51 mouse cellular contexts compared by ENCODE assay signal in the genomic region with DNA sequence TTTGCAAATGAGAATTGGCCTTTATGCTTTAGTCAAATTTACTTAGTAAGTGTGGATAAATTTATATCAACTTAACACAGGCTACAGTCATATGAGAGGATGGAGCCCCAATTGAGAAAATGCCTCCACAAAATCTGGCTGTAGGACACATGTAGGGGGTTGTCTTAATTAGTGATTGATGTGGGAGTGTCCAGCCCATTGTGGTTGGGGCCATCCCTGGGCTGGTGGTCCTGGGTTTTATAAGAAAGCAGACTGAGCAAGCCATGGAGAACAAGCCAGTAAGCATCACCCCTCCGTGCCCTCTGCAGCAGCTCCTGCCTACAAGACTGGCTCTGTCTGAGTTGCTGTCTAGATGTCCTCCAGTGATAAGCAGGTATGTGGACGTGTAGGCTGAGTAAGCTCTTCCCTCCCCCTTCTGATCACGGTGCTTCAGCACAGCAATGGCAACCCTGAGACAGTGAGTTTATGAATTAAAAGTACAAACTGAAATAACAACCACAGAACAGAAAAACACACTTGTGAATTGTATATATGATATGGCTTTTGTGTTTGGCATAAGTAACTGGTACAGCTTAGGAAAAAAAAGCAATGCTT. TPM values are rescaled to one million over a fixed set of nuclear protein-coding genes. Genes with fewer than 3 reads are reported as not detected.
"Had no signal": no experiment of that assay in that cellular context is flagged by ENCODE, and none has a peak within 500 bp of the region (broad histone marks: within the 10 kb centered on the region; RNA-seq: fewer than 3 reads in every experiment).

No protein-coding gene starts in this region.

- H3K27ac ChIP-seq: heart, embryonic 13.5 days; heart, embryonic 15.5 days; hindbrain, embryonic 10.5 days; hindbrain, embryonic 12.5 days; hindbrain, embryonic 13.5 days; hindbrain, embryonic 14.5 days; hindbrain, embryonic 15.5 days; hindbrain, postnatal 0 days; intestine, embryonic 15.5 days; kidney, embryonic 15.5 days; kidney, postnatal 0 days; layer of hippocampus, adult 2 months; left cerebral cortex, adult 2 months had no signal

- DNase-seq: heart, postnatal 10 days; heart, postnatal 14 days; heart, postnatal 36 days; heart, postnatal 4 days; kidney, adult 11 months; kidney, adult 18-20 months; kidney, adult 2 months; kidney, adult 8-10 months; kidney, adult 9 months; kidney, postnatal 10 days; kidney, postnatal 14 days; kidney, postnatal 25 days; kidney, postnatal 36 days; kidney, postnatal 4 days; layer of hippocampus, adult 9-11 months; layer of hippocampus, postnatal 36 days had no signal

- ATAC-seq: hindbrain, embryonic 16.5 days; hindbrain, postnatal 0 days; inflammation-experienced regulatory T-cells, adult 6 months; intestine, embryonic 15.5 days; intestine, embryonic 16.5 days; intestine, postnatal 0 days had no signal

- H3K4me1 ChIP-seq: heart, embryonic 12.5 days; heart, embryonic 13.5 days; heart, embryonic 15.5 days; hindbrain, embryonic 12.5 days; hindbrain, embryonic 13.5 days; hindbrain, embryonic 15.5 days; intestine, embryonic 15.5 days; kidney, embryonic 15.5 days had no signal

- H3K9me3 ChIP-seq: heart, embryonic 13.5 days; heart, embryonic 15.5 days; hindbrain, embryonic 12.5 days; hindbrain, embryonic 13.5 days; hindbrain, embryonic 15.5 days; intestine, embryonic 15.5 days; kidney, embryonic 15.5 days had no signal

- H3K36me3 ChIP-seq: heart, embryonic 12.5 days; heart, embryonic 13.5 days; heart, embryonic 15.5 days; hindbrain, embryonic 10.5 days; hindbrain, embryonic 12.5 days; hindbrain, embryonic 13.5 days; hindbrain, embryonic 15.5 days; intestine, embryonic 15.5 days; kidney, embryonic 15.5 days had no signal

- H3K9ac ChIP-seq: heart, embryonic 12.5 days; heart, embryonic 13.5 days; heart, embryonic 15.5 days; hindbrain, embryonic 12.5 days; hindbrain, embryonic 13.5 days; hindbrain, embryonic 14.5 days; hindbrain, embryonic 15.5 days; intestine, embryonic 15.5 days; kidney, embryonic 15.5 days had no signal

- H3K27me3 ChIP-seq: heart, embryonic 12.5 days; heart, embryonic 13.5 days; heart, embryonic 15.5 days; hindbrain, embryonic 12.5 days; hindbrain, embryonic 13.5 days; hindbrain, embryonic 15.5 days; intestine, embryonic 15.5 days; kidney, embryonic 15.5 days had no signal

- H3K4me3 ChIP-seq: heart, embryonic 12.5 days; heart, embryonic 13.5 days; heart, embryonic 15.5 days; hindbrain, embryonic 10.5 days; hindbrain, embryonic 12.5 days; hindbrain, embryonic 13.5 days; hindbrain, embryonic 15.5 days; intestine, embryonic 15.5 days; kidney, embryonic 15.5 days; layer of hippocampus, adult 2 months; left cerebral cortex, adult 2 months had no signal

RNA-seq across cellular contexts. Expression of a gene that starts 3.0 kb away (rescaled TPM):
- total RNA-seq: heart, postnatal 10 days; heart, postnatal 14 days; heart, postnatal 25 days; heart, postnatal 36 days; hindbrain, postnatal 0 days; layer of hippocampus, adult 18-20 months; layer of hippocampus, adult 2 months; layer of hippocampus, adult 8-10 months; layer of hippocampus, postnatal 10 days; layer of hippocampus, postnatal 14 days; layer of hippocampus, postnatal 25 days; layer of hippocampus, postnatal 36 days; left cerebral cortex, adult 18-20 months; left cerebral cortex, adult 2 months; left cerebral cortex, adult 8-10 months had no signal
- polyA plus RNA-seq: heart, embryonic 12.5 days; heart, embryonic 13.5 days; heart, embryonic 14.5 days; heart, postnatal 0 days; hindbrain, embryonic 10.5 days; hindbrain, embryonic 11.5 days; hindbrain, embryonic 12.5 days; hindbrain, embryonic 13.5 days; inflammation-experienced regulatory T-cells, adult 6 months; intestine, embryonic 14.5 days; kidney, adult 2 months; kidney, embryonic 15.5 days had no signal

RNA-seq across cellular contexts. Expression of a gene that starts 13.9 kb away (rescaled TPM):
- total RNA-seq: layer of hippocampus, postnatal 10 days; layer of hippocampus, postnatal 14 days; layer of hippocampus, postnatal 25 days; layer of hippocampus, postnatal 36 days; left cerebral cortex, adult 18-20 months; left cerebral cortex, adult 2 months; left cerebral cortex, adult 8-10 months had no signal
- polyA plus RNA-seq: heart, embryonic 14.5 days; hindbrain, embryonic 10.5 days; hindbrain, embryonic 11.5 days; inflammation-experienced regulatory T-cells, adult 6 months had no signal

RNA-seq across cellular contexts. Expression of a gene that starts 47.3 kb away (rescaled TPM):
- total RNA-seq: heart, postnatal 10 days; heart, postnatal 14 days; heart, postnatal 25 days; heart, postnatal 36 days; heart, postnatal 4 days; hematopoietic stem cell, adult 5-6 weeks; hindbrain, postnatal 0 days; layer of hippocampus, adult 18-20 months; layer of hippocampus, adult 2 months; layer of hippocampus, adult 8-10 months; layer of hippocampus, postnatal 10 days; layer of hippocampus, postnatal 14 days; layer of hippocampus, postnatal 25 days; layer of hippocampus, postnatal 36 days; left cerebral cortex, adult 18-20 months; left cerebral cortex, adult 2 months; left cerebral cortex, adult 8-10 months had no signal
- polyA plus RNA-seq: heart, embryonic 12.5 days; heart, embryonic 13.5 days; heart, embryonic 14.5 days; heart, embryonic 15.5 days; heart, embryonic 16.5 days; heart, postnatal 0 days; hindbrain, embryonic 10.5 days; hindbrain, embryonic 11.5 days; hindbrain, embryonic 12.5 days; hindbrain, embryonic 13.5 days; hindbrain, embryonic 14.5 days; hindbrain, embryonic 15.5 days; hindbrain, embryonic 16.5 days; hindbrain, postnatal 0 days; inflammation-experienced regulatory T-cells, adult 6 months; intestine, embryonic 14.5 days; intestine, embryonic 15.5 days; intestine, embryonic 16.5 days; intestine, postnatal 0 days; kidney, adult 2 months; kidney, embryonic 14.5 days; kidney, embryonic 15.5 days; kidney, embryonic 16.5 days; kidney, postnatal 0 days; large intestine, adult 2 months had no signal
